ENCODE assay signal across 8 mouse cellular contexts in the genomic region with DNA sequence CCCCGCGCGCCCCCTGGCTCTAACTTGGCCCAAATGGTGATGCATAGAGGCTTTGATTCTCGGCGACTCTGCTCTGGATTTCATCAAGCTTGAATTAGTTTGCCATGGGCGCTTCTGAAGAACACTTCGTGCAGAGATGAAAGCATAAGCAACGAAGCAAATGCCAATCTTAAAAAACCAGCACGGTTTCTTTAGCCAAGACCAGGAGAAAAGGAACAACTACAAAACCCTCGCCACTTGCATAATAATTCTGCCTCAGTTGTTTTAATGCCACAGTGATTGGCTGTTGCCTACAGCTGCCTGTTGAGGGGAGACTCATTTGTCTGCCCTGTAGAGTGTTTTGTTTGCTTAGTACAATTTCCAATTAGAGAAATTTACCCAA. TPM values are rescaled to one million over a fixed set of nuclear protein-coding genes. Genes with fewer than 3 reads are reported as not detected.
DNase-seq lines count a peak whose midpoint lies in the region; ATAC-seq lines count a peak whose summit lies in the region.

No protein-coding gene starts in this region.

- peak overlapping the region; percentile 76 for H3K4me2 ChIP-seq in intestine, embryonic 16.5 days (ENCODE audit: low read depth, low read length)
- peak overlapping the region; percentile 75 for H3K4me2 ChIP-seq in neural tube, embryonic 13.5 days

- 2% methylated on average over 10 of the region's 10 CpGs for WGBS in intestine, embryonic 16.5 days
- 2% methylated on average over 10 of the region's 10 CpGs for WGBS in neural tube, embryonic 13.5 days

- H3K9ac ChIP-seq in intestine, embryonic 16.5 days (ENCODE audit: low read depth, low read length): peak overlapping the region; percentile 96
- peak overlapping the region; percentile 99 for H3K9ac ChIP-seq in neural tube, embryonic 13.5 days

- H3K4me3 ChIP-seq in intestine, embryonic 16.5 days (ENCODE audit: low read length): peak overlapping the region; percentile 82
- H3K4me3 ChIP-seq in neural tube, embryonic 13.5 days: peak overlapping the region; percentile 75

- peak; percentile 64 for DNase-seq in embryo, embryonic 10.5 days (ENCODE audit: low spot score)
- DNase-seq in embryo, embryonic 10 days (ENCODE audit: low spot score): no peak
- peak; percentile 41 for DNase-seq in right cerebral cortex, adult 18-20 months
- no peak for DNase-seq in right cerebral cortex, postnatal 36 days (ENCODE audit: low spot score in 2 of 2)
- DNase-seq in frontal cortex, postnatal 25 days (ENCODE audit: low spot score in 2 of 2): no peak

- ATAC-seq in intestine, embryonic 16.5 days: no peak
- no peak for ATAC-seq in neural tube, embryonic 13.5 days (ENCODE audit: low read depth)
- ATAC-seq in frontal cortex, adult (ENCODE audit: low TSS enrichment): no peak

- H3K36me3 ChIP-seq in intestine, embryonic 16.5 days (ENCODE audit: control insufficient read depth, insufficient read depth, low read length): no peaks in the 10 kb centered on the region
- no peaks in the 10 kb centered on the region for H3K36me3 ChIP-seq in neural tube, embryonic 13.5 days

- H3K4me1 ChIP-seq in intestine, embryonic 16.5 days (ENCODE audit: control insufficient read depth, insufficient read depth, low read length): peaks cover 18% of the 10 kb centered on the region
- H3K4me1 ChIP-seq in neural tube, embryonic 13.5 days (replicated peaks): peaks cover 55% of the 10 kb centered on the region

- peak overlapping the region; percentile 99 for H3K27ac ChIP-seq in intestine, embryonic 16.5 days (ENCODE audit: low read length)
- peak overlapping the region; percentile 100 for H3K27ac ChIP-seq in neural tube, embryonic 13.5 days (replicated peaks)

- no peaks in the 10 kb centered on the region for H3K27me3 ChIP-seq in intestine, embryonic 16.5 days (replicated peaks; ENCODE audit: control insufficient read depth, insufficient read depth, low read length)
- H3K27me3 ChIP-seq in neural tube, embryonic 13.5 days: no peaks in the 10 kb centered on the region

- H3K9me3 ChIP-seq in intestine, embryonic 16.5 days (ENCODE audit: control insufficient read depth, low read length): no peaks in the 10 kb centered on the region
- no peaks in the 10 kb centered on the region for H3K9me3 ChIP-seq in neural tube, embryonic 13.5 days

RNA-seq across cellular contexts. Expression of a gene that starts 0.8 kb away (rescaled TPM):
- polyA plus RNA-seq in intestine, embryonic 16.5 days (2015; fragmentation: Nextera tagmentation; extraction: Ambion mirVana): 11.8 and 11.9 TPM in 2 replicates
- polyA plus RNA-seq in neural tube, embryonic 13.5 days (2015; fragmentation: Nextera tagmentation; extraction: Ambion mirVana): 21.0 and 21.8 TPM in 2 replicates

RNA-seq across cellular contexts. Expression of a gene that starts 6.8 kb away (rescaled TPM):
- 65.5 and 74.6 TPM in 2 replicates for polyA plus RNA-seq in intestine, embryonic 16.5 days (2015; fragmentation: Nextera tagmentation; extraction: Ambion mirVana)
- 146 and 151 TPM in 2 replicates for polyA plus RNA-seq in neural tube, embryonic 13.5 days (2015; fragmentation: Nextera tagmentation; extraction: Ambion mirVana)

RNA-seq across cellular contexts. Expression of a gene that starts 47.0 kb away (rescaled TPM):
- 92.1 and 137 TPM in 2 replicates for polyA plus RNA-seq in intestine, embryonic 16.5 days (2015; fragmentation: Nextera tagmentation; extraction: Ambion mirVana)
- polyA plus RNA-seq in neural tube, embryonic 13.5 days (2015; fragmentation: Nextera tagmentation; extraction: Ambion mirVana): 0.27 TPM in 1 of 2 replicates, not detected in the other

Comparison
In these comparisons a context has a peak if more than half of its experiments do, and no peak if none do; other contexts are left out.
1. DNase-seq: peak in embryo, embryonic 10.5 days (single experiment) and right cerebral cortex, adult 18-20 months (single experiment); none in embryo, embryonic 10 days (single experiment), right cerebral cortex, postnatal 36 days (0 of 2) and frontal cortex, postnatal 25 days (0 of 2).
2. RNA of a gene that starts 47.0 kb away (polyA plus RNA-seq): 92.1 to 137 TPM in intestine, embryonic 16.5 days; 0.27 TPM in neural tube, embryonic 13.5 days; every median in the first group is over 10 times any median in the second.